Mouse (Mus musculus): ENCODE measurements around the gene Akap12.

GRCm38 (mm10) chr10:4246407-4246806, 19.8 kb upstream of the Akap12 start:
- no peak for TF ChIP-seq POLR2A (IDR thresholded peaks at IDR 0.05; ENCODE audit: insufficient read depth, low read depth, low read length)
- TF ChIP-seq CTCF (IDR thresholded peaks at IDR 0.05; ENCODE audit: insufficient read depth, low read depth, low read length): no peak

All from olfactory bulb, adult 2 months (tissue).